Mouse (Mus musculus) intestine, postnatal 0 days (tissue): ENCODE data around the gene Tnfsf9. TPM values are rescaled to one million over a fixed set of nuclear protein-coding genes. Genes with fewer than 3 reads are reported as not detected.

Experiments
- ATAC-seq: fragments of 200-750 bp; cut with Nextera tagmentation; 2 replicates; pipeline ENCODE4 v1.8.0; 2017; ENCODE audit warnings: mild to moderate bottlenecking, moderate TSS enrichment, moderate library complexity
- H3K27ac ChIP-seq: fragments of 300-500 bp; sonication (generic); 2 replicates; pipeline ENCODE4 v1.5.1; 2014; ENCODE audit warnings: mild to moderate bottlenecking, low read depth, low read length, moderate library complexity
- H3K27me3 ChIP-seq: fragments of 300-500 bp; sonication (generic); replicated peaks from 2 replicates; pipeline ENCODE4 v1.6.1; 2014; ENCODE audit warnings: low read length, mixed read lengths; ENCODE audit not compliant: control insufficient read depth, insufficient read depth
- H3K36me3 ChIP-seq: fragments of 300-500 bp; sonication (generic); 2 replicates; pipeline ENCODE4 v1.6.1; 2014; ENCODE audit warnings: mild to moderate bottlenecking, moderate library complexity; ENCODE audit not compliant: control insufficient read depth, insufficient read depth
- H3K4me1 ChIP-seq: fragments of 300-500 bp; sonication (generic); replicated peaks from 2 replicates; pipeline ENCODE4 v1.6.1; 2014; ENCODE audit warnings: antibody characterized with exemption, low read length, mixed read lengths; ENCODE audit not compliant: control insufficient read depth, insufficient read depth
- H3K4me2 ChIP-seq: fragments of 300-500 bp; sonication (generic); replicated peaks from 2 replicates; pipeline ENCODE4 v1.6.1; 2014; ENCODE audit warnings: low read depth, mild to moderate bottlenecking, moderate library complexity
- H3K4me3 ChIP-seq: fragments of 300-500 bp; sonication (generic); 2 replicates; pipeline ENCODE4 v1.5.1; 2014; ENCODE audit warnings: low read depth, low read length
- H3K9ac ChIP-seq: fragments of 300-500 bp; sonication (generic); 2 replicates; pipeline ENCODE4 v1.6.1; 2014; ENCODE audit warnings: mild to moderate bottlenecking, low read depth, low read length
- H3K9me3 ChIP-seq: fragments of 300-500 bp; sonication (generic); 2 replicates; pipeline ENCODE4 v1.6.1; 2016; ENCODE audit warnings: mixed run types; ENCODE audit not compliant: control insufficient read depth
- CTCF ChIP-seq: sonication (generic); IDR thresholded peaks from 2 replicates; pipeline ENCODE4 v1.5.1; 2016; ENCODE audit warnings: low read depth, mild to moderate bottlenecking, control low read depth, antibody characterized with exemption, moderate library complexity
- WGBS: fragments of 180-500 bp; shearing (Covaris S2); extraction: QIAGEN DNeasy Blood & Tissue Kit; methylation state at CpG from one replicate; pipeline ENCODE4 v1.1.7; 2014; 5-methylcytosine and 5-hydroxymethylcytosine counted together
- polyA plus RNA-seq: library from polyadenylated mRNA; unstranded; fragments of >200 nt; fragmentation: Nextera tagmentation; extraction: Ambion mirVana; gene quantifications from 2 replicates; pipeline ENCODE4 v1.2.1, GENCODE M21; 2015

The Tnfsf9 gene
- polyA plus RNA-seq, 1 experiment from 2014 or later: 1.6 TPM

DNA sequence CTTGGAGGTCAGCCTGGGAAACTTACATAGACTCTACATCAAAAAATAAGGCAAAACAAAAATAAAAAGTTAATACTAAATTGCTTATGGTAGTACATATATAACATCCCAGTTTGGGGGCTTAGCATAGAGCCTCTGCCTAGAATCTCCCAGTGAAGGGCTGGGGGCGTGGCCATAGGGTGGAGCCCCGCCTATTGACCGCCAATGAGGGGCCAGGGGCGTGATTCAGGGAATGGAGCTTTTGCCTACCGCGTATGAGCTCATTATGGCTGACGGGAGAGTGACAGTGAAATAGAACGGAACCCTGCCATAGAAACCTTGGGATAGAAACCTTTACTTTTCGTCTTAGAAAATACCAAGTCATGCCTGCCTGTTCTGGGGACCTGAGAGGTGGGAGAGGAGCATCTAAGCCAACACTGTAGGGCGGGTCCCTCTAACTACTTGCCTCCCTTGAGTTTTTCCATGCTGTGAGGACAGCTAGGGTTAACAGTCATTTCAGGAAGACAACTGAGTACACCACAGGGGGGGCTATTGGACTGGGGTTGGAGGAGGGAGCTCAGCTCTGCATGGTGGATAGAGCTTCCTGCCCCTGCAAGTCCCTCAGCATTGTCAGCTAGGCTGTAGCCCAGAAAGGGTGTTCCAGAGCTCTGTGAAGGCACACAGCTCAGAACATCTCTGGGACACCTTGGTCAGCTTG lies 5.3 kb upstream of the Tnfsf9 start:
- TF ChIP-seq CTCF: 0 out of 2 replicates have a peak, but pooled peaks have one; percentile 14
- ATAC-seq: no peak
- Histone ChIP-seq H3K27ac (no peak overlapping the region), H3K4me1 (0 out of 2 replicates have a peak, but pooled peaks cover 4% of the 10 kb centered on the region), H3K4me2 (no peak overlapping the region), H3K27me3 (no peaks in the 10 kb centered on the region), H3K36me3 (no peaks in the 10 kb centered on the region), H3K9me3 (no peaks in the 10 kb centered on the region), H3K9ac (no peak overlapping the region), H3K4me3 (no peak overlapping the region)
- WGBS: 14% methylated on average over 10 of the region's 10 CpGs

DNA sequence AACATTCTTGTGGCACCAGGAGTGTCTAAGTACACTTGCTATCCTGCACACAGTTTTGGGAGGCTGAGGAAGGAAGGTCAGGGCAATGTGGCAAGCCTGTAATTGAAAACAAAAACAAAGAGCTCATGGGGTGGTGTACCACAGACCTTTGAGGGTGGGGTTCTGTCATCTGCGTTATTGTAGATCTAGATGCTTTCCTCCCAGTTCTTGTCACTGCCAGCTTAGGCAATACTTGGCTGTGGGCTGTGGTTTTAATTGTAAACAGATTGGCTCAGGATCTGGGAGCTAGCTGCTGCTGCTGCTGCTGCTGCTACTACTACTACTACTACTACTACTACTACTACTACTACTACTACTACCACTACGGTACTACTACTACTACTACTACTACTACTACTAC lies 2.8 kb upstream of the Tnfsf9 start:
- no peak overlapping the region for H3K27ac ChIP-seq
- no peak for ATAC-seq
- no peaks in the 10 kb centered on the region for H3K9me3 ChIP-seq
- 0 out of 2 replicates have a peak, but pooled peaks cover 4% of the 10 kb centered on the region for H3K4me1 ChIP-seq
- H3K9ac ChIP-seq: no peak overlapping the region
- no peaks in the 10 kb centered on the region for H3K27me3 ChIP-seq
- H3K36me3 ChIP-seq: no peaks in the 10 kb centered on the region
- no peak overlapping the region for H3K4me2 ChIP-seq
- 92% methylated on average over 2 of the region's 2 CpGs for WGBS
- no peak overlapping the region for H3K4me3 ChIP-seq
- TF ChIP-seq CTCF: no peak

DNA sequence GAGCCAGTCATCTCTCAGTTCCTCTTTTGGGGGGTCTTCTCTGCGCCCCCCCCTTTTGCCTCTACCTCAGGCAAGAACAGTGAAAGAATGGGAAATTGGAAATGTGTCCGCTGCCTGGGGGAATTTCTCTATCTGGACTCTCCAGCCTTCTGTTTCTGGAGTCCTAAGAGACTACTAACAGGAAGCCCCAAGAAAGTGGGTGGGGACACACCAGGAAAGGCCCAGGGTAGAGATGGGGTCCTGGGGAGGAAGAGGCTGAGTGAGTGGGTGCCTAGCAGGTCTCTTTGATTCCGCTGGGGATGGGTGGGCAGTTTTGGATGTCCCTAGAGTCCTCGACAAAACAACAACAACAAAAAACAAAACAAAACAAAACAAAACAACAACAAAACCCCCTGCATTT lies 629 bp upstream of the Tnfsf9 start:
- no peak for ATAC-seq
- no peak overlapping the region for H3K27ac ChIP-seq

DNA sequence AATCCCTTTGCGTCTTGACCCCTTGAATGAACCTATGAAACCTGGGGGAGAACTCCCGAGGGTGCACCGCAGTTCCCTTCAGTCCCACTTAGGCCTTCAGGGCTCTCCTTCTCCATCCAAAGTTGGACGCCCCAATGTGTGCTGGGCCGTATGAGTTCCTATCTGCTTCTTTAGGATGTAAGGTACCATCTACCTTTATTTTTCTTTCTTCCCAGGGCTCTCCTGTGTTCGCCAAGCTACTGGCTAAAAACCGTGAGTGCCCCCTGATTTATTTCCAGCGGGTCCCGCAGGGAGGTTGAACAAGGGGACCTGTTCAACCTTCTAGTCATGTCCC lies 877 bp downstream of the Tnfsf9 start:
- no peaks in the 10 kb centered on the region for H3K9me3 ChIP-seq
- ATAC-seq: no peak
- H3K4me3 ChIP-seq: peak overlapping the region; percentile 60
- no peaks in the 10 kb centered on the region for H3K36me3 ChIP-seq
- H3K4me1 ChIP-seq: 0 out of 2 replicates have a peak, but pooled peaks cover 4% of the 10 kb centered on the region
- peak overlapping the region; percentile 92 for H3K4me2 ChIP-seq
- TF ChIP-seq CTCF: no peak
- H3K9ac ChIP-seq: no peak overlapping the region
- H3K27me3 ChIP-seq: no peaks in the 10 kb centered on the region
- no peak overlapping the region for H3K27ac ChIP-seq
- 24% methylated on average over 9 of the region's 9 CpGs for WGBS

More for the DNA sequence above, 629 bp upstream of the Tnfsf9 start:
- H3K9me3 ChIP-seq: no peaks in the 10 kb centered on the region
- H3K36me3 ChIP-seq: no peaks in the 10 kb centered on the region
- H3K4me2 ChIP-seq: peak overlapping the region; percentile 92
- TF ChIP-seq CTCF: no peak
- H3K4me1 ChIP-seq: 0 out of 2 replicates have a peak, but pooled peaks cover 4% of the 10 kb centered on the region
- no peak overlapping the region; the same call in 1 of the 2 replicates for H3K4me3 ChIP-seq
- H3K9ac ChIP-seq: no peak overlapping the region
- no peaks in the 10 kb centered on the region for H3K27me3 ChIP-seq
- WGBS: 47% methylated on average over 4 of the region's 4 CpGs

DNA sequence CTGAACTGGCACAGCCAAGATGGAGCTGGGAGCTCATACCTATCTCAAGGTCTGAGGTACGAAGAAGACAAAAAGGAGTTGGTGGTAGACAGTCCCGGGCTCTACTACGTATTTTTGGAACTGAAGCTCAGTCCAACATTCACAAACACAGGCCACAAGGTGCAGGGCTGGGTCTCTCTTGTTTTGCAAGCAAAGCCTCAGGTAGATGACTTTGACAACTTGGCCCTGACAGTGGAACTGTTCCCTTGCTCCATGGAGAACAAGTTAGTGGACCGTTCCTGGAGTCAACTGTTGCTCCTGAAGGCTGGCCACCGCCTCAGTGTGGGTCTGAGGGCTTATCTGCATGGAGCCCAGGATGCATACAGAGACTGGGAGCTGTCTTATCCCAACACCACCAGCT lies 1.9 kb downstream of the Tnfsf9 start:
- no peak for ATAC-seq
- Histone ChIP-seq H3K27ac (no peak overlapping the region), H3K4me2 (no peak overlapping the region), H3K9me3 (no peaks in the 10 kb centered on the region), H3K4me3 (no peak overlapping the region), H3K9ac (no peak overlapping the region), H3K4me1 (0 out of 2 replicates have a peak, but pooled peaks cover 4% of the 10 kb centered on the region), H3K36me3 (no peaks in the 10 kb centered on the region), H3K27me3 (no peaks in the 10 kb centered on the region)
- WGBS: 84% methylated on average over 5 of the region's 5 CpGs
- no peak for TF ChIP-seq CTCF

DNA sequence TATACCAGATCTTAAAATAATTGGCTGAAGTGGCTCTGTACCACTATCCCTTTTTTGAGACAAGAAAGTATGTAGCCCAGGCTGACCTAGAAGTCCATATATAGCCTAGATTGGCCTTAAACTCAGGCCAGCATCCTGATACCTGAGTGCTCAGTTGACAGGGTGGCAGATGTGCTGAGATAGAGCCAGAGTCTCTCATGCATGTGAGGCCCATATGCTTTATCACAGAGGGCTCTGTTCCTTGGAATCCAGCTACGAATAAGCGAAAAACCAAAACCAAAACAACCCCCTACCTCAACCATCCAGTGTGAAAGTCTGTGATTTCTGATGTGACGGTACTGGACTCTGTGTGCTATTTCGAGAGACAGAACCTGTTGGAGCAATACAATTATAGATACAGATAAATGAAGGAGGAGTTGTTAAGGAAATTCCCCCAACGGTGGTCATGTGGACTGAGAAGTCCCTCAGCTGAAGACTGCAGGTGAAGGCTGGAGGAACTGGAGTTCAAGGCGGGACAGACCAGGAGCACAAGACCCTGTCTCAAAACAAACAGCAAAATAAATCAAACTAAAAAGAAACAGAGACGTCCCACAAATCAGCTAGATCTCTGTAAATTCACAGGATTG lies 3.0 kb downstream of the Tnfsf9 start:
- no peak overlapping the region for H3K27ac ChIP-seq
- 76% methylated on average over 7 of the region's 7 CpGs for WGBS
- no peak for ATAC-seq
- H3K27me3 ChIP-seq: no peaks in the 10 kb centered on the region
- no peak overlapping the region for H3K4me2 ChIP-seq
- H3K4me1 ChIP-seq: 0 out of 2 replicates have a peak, but pooled peaks cover 4% of the 10 kb centered on the region
- no peak overlapping the region for H3K9ac ChIP-seq
- no peak for TF ChIP-seq CTCF
- H3K4me3 ChIP-seq: no peak overlapping the region
- no peaks in the 10 kb centered on the region for H3K9me3 ChIP-seq
- H3K36me3 ChIP-seq: no peaks in the 10 kb centered on the region
